Mouse (Mus musculus) gastrocnemius, postnatal 14 days (tissue): ENCODE measurements around the gene A030005K14Rik. TPM values are rescaled to one million over a fixed set of nuclear protein-coding genes. Genes with fewer than 3 reads are reported as not detected.

Experiments used
- DNase-seq: peaks from one replicate; pipeline ENCODE4 v3.0.0; 2021; ENCODE audit warnings: mixed read lengths
- intact Hi-C: fragments of 180-260 bp; cut with DNase I; formaldehyde crosslinking; loops from one replicate; pipeline ENCODE4 v1.15.1; 2025; ENCODE audit warnings: low total_unique reads
- total RNA-seq, 2 experiments: library from RNA; stranded (reverse); gene quantifications; 2 replicates each; pipeline ENCODE4 v1.2.3; 2021

The A030005K14Rik gene
- total RNA-seq, 2 experiments from 2014 or later: not detected

- intact Hi-C loops: no loop called here
Observed at GRCm38 (mm10) chr1:83039080-83039479, 20.1 kb downstream of the A030005K14Rik start.

GRCm38 (mm10) chr1:83038109-83038672 lies 21.0 kb downstream of the A030005K14Rik start, which contains the start of gene Slc19a3:
Slc19a3 (minus strand) TSS chr1:83038448.
- DNase-seq: peak; percentile 13
- intact Hi-C loops: no loop called here

More at GRCm38 (mm10) chr1:83039080-83039479, 20.1 kb downstream of the A030005K14Rik start:
- no peak for DNase-seq

DNA sequence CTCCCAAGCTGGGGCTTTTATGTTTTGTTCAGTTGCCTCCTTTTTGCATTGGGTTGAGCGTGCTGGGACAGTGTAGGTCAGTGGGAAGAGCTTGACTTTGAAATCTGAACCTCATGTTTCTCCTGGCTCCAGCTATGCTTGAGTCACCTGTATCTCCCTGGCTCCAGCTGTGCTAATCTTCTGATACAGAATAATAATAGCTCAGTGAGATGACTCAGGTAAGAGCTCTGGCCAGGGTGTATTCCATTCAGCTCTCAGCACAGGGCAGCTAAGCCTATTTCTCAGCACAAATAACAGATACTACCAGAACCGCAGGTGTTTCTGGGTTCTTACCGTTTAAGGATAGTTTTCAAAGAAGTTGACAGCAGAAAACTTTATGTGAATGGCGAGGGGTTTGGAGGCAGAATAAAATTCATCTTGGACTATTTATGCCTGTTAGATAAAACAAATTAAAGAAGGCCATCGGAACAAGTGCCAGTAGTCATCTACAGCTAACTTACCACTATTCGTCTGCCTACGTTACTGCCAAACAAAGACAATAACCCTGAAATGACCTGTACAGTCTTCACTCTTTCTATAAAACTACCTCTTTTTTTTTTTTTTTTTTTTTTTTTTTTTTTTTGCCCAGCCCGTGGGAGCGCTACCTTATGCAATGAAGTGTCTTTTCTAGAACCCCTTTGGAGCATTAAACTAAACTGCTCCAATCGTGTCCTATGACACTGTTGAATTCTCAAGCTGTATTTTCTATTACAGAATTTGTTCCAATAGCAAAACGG lies 22.1 kb downstream of the A030005K14Rik start:
- intact Hi-C loops: no loop called here
- DNase-seq: no peak

DNA sequence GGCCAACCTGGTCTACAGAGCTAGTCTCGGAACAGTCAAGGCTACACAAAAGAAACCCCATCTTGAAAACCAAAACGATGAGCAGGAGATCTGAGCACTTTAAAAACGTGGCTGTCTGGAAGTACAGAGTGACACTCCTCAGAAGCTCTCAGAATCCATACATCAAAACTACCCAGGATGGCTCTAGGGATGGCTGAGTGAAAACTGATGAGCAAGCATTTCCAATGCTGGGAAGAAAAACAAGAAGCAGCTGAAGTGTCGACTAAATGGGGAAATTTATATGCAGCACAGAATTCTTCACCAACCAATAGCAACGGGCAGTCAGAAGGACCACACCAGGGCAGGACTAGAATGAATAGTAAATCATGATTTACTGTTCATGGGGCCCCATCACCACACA lies 24.7 kb downstream of the A030005K14Rik start:
- no peak for DNase-seq
- intact Hi-C loops: no loop called here

DNA sequence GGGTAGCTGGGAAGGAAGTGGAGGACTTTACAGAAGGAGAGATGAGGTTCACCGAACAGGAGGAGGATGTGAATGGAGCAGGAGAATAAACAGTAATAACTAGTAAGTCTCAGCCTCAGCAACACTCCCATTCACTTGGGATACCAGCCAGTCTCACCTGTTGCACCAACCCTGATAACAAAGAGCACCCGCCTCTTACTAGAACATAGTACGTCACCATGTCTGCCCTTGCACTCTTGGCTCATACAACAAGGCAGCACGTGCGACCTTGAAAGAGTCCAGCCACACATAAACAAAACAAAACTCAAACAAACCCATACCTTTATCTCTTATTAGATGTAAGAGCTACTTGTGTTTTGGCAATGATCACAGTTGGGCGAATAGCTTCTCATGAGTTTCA lies 26.7 kb downstream of the A030005K14Rik start:
- intact Hi-C loops: no loop called here
- DNase-seq: no peak

GRCm38 (mm10) chr1:83031950-83032349 lies 27.2 kb downstream of the A030005K14Rik start:
- DNase-seq: no peak
- intact Hi-C loops: no loop called here

- DNase-seq: no peak
Observed at GRCm38 (mm10) chr1:83016556-83016955, 42.6 kb downstream of the A030005K14Rik start.

DNA sequence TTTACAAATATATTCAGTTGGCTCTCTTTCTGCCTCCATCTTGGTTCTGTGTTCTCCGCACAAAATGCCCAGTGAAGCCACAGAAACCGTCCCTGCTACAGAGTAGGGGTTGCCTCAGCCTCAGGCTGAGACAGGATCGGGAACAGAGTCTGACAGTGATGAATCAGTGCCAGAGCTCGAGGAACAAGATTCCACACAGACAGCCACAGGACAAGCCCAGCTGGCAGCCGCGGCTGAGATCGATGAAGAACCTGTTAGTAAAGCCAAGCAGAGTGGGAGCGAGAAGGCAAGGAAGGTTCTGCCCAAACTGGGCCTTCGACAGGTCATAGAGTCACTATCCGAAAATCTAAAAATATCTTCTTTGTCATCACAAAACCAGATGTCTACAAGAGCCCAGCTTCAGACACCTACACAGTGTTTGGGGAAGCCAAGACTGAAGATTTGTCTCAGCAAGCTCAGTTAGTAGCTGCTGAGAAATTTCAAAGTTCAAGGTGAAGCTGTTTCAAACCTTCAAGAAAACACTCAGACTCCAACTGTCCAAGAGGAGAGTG lies 43.8 kb downstream of the A030005K14Rik start:
- no peak for DNase-seq
- intact Hi-C loops: no loop called here

More at GRCm38 (mm10) chr1:83016556-83016955, 42.6 kb downstream of the A030005K14Rik start:
- intact Hi-C loops: no loop called here

DNA sequence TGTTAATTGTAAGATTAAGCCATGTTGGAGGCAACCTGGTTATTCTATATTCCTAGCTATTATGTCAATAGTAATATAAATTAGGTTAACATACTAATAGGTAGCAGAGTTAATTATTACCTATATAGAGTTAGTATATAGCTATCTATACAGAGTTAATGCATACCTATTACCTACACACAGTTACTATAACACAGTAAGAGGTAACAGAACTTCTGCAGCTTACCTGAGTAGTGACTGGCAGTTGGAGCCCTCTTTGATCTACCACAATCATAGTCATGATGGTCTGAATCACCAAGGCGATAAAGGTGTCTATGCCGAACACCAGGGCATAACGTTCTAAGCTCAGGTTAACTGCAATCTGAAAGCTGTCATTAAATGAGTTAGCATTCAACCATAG lies 44.7 kb downstream of the A030005K14Rik start:
- intact Hi-C loops: no loop called here
- no peak for DNase-seq

Other genes with a start within 250 kb of the A030005K14Rik start
- 10 to 100 TPM; 21.5 to 25.3 TPM for gene Agfg1, start 219.9 kb downstream of the A030005K14Rik start, total RNA-seq
- gene A030005L19Rik, start 146.1 kb downstream of the A030005K14Rik start, total RNA-seq: not detected
- gene A030014E15Rik, start 134.5 kb downstream of the A030005K14Rik start, total RNA-seq: not detected
- not detected for gene Gm6217, start 128.0 kb downstream of the A030005K14Rik start, total RNA-seq
- gene A030003K21Rik, start 116.0 kb downstream of the A030005K14Rik start, total RNA-seq: not detected
- gene Gm7544, start 103.4 kb downstream of the A030005K14Rik start, total RNA-seq: not detected
- not detected for gene Gm47955, start 99.1 kb downstream of the A030005K14Rik start, total RNA-seq
- gene Gm47959, start 58.8 kb downstream of the A030005K14Rik start, total RNA-seq: not detected
- not detected for gene Slc19a3, start 20.9 kb downstream of the A030005K14Rik start, total RNA-seq
- not detected for gene Krtap28-10, start 16.9 kb downstream of the A030005K14Rik start, total RNA-seq
- gene Gm47969, start 14.4 kb downstream of the A030005K14Rik start, total RNA-seq: not detected
- gene Krtap28-13, start 1.6 kb upstream of the A030005K14Rik start, total RNA-seq: not detected
- not detected for gene Ccl20, start 57.4 kb upstream of the A030005K14Rik start, total RNA-seq
- not detected for gene Daw1, start 100.4 kb upstream of the A030005K14Rik start, total RNA-seq